Mouse (Mus musculus) heart, postnatal 0 days (tissue): ENCODE data around the gene Emilin2. TPM values are rescaled to one million over a fixed set of nuclear protein-coding genes. Genes with fewer than 3 reads are reported as not detected.

ENCODE experiments used
- ATAC-seq: fragments of 200-750 bp; cut with Nextera tagmentation; 2 replicates; pipeline ENCODE4 v1.8.0; 2017; ENCODE audit warnings: low read depth, moderate number of reproducible peaks, moderate library complexity; ENCODE audit not compliant: insufficient read depth
- DNase-seq: peaks from one replicate; pipeline ENCODE4 v3.0.0-alpha.2; 2016; ENCODE audit warnings: low spot score
- H3K27ac ChIP-seq: fragments of 300-500 bp; sonication (generic); 2 replicates; pipeline ENCODE4 v1.5.1; 2014; ENCODE audit warnings: low read depth, mild to moderate bottlenecking
- H3K27me3 ChIP-seq: fragments of 300-500 bp; sonication (generic); 2 replicates; pipeline ENCODE4 v1.6.1; 2014; ENCODE audit warnings: low read length, mixed read lengths; ENCODE audit not compliant: control insufficient read depth, insufficient read depth
- H3K36me3 ChIP-seq: fragments of 300-500 bp; sonication (generic); replicated peaks from 2 replicates; pipeline ENCODE4 v1.6.1; 2014; ENCODE audit warnings: low read length, mixed read lengths; ENCODE audit not compliant: control insufficient read depth, insufficient read depth
- H3K4me1 ChIP-seq: fragments of 300-500 bp; sonication (generic); 2 replicates; pipeline ENCODE4 v1.6.1; 2014; ENCODE audit warnings: antibody characterized with exemption; ENCODE audit not compliant: control insufficient read depth, insufficient read depth
- H3K4me2 ChIP-seq: fragments of 300-500 bp; sonication (generic); 2 replicates; pipeline ENCODE4 v1.6.1; 2014; ENCODE audit warnings: low read depth, mild to moderate bottlenecking, low read length, moderate library complexity
- H3K4me3 ChIP-seq: fragments of 300-500 bp; sonication (generic); 2 replicates; pipeline ENCODE4 v1.5.1; 2014; ENCODE audit warnings: low read depth, low read length
- H3K9ac ChIP-seq: fragments of 300-500 bp; sonication (generic); replicated peaks from 2 replicates; pipeline ENCODE4 v1.6.1; 2014; ENCODE audit warnings: low read depth, low read length, mixed read lengths
- H3K9me3 ChIP-seq: fragments of 300-500 bp; sonication (generic); replicated peaks from 2 replicates; pipeline ENCODE4 v1.6.1; 2016; ENCODE audit warnings: low read length; ENCODE audit not compliant: control insufficient read depth
- CTCF ChIP-seq: IDR thresholded peaks from 2 replicates; pipeline ENCODE4 v1.5.1; 2016; ENCODE audit warnings: antibody characterized with exemption, control low read depth, low read depth
- EP300 ChIP-seq: IDR thresholded peaks from 2 replicates; pipeline ENCODE4 v1.6.1; 2016; ENCODE audit warnings: antibody characterized with exemption, low read depth
- WGBS: fragments of 180-500 bp; shearing (Covaris S2); extraction: QIAGEN DNeasy Blood & Tissue Kit; methylation state at CpG from one replicate; pipeline ENCODE4 v1.1.7; 2014; 5-methylcytosine and 5-hydroxymethylcytosine counted together
- polyA plus RNA-seq: library from polyadenylated mRNA; unstranded; fragments of >200 nt; fragmentation: Nextera tagmentation; extraction: Ambion mirVana; gene quantifications from 2 replicates; pipeline ENCODE4 v1.2.1, GENCODE M21; 2015
- total RNA-seq: library from RNA; depleted of rRNA; stranded (reverse); fragments of >200 nt; gene quantifications from 2 replicates; pipeline ENCODE4 v1.2.3, GENCODE M21; 2014; ENCODE audit warnings: low replicate concordance

Emilin2 gene
- total and polyA plus RNA-seq, 2 experiments from 2014 or later, result 65.3 to 86.4 TPM

DNA sequence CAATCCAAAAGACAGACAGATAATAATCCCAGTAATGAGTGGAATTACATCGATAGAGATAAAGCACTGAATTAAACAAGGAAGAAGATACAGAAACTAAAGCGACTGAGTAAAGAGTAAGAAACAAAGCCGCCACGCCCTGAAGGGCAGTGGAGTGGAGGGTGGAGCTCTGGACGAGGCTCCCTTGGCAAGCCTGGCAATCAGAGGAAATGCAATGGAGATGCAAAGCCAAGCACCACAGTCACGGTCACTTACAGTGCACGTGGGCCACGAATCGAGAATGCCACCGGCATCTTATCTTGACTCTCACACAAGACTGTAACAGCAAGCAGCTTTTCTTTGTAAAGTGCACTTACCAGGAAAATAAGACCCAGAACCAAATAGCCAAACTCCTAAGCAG lies 35.0 kb downstream of the Emilin2 start:
- ATAC-seq (peak; percentile 49; the same call in 1 of the 2 replicates), DNase-seq (peak; percentile 57)
- Histone ChIP-seq H3K9ac (no peak overlapping the region), H3K27ac (peak overlapping the region; percentile 30; the same call in 1 of the 2 replicates), H3K4me1 (peaks cover 8% of the 10 kb centered on the region), H3K4me3 (no peak overlapping the region), H3K27me3 (no peaks in the 10 kb centered on the region), H3K4me2 (no peak overlapping the region), H3K36me3 (no peaks in the 10 kb centered on the region; the same call in none of the 2 replicates), H3K9me3 (no peaks in the 10 kb centered on the region)
- WGBS, result 37% methylated on average over 10 of the region's 10 CpGs
- TF ChIP-seq EP300 (no peak), CTCF (no peak)

DNA sequence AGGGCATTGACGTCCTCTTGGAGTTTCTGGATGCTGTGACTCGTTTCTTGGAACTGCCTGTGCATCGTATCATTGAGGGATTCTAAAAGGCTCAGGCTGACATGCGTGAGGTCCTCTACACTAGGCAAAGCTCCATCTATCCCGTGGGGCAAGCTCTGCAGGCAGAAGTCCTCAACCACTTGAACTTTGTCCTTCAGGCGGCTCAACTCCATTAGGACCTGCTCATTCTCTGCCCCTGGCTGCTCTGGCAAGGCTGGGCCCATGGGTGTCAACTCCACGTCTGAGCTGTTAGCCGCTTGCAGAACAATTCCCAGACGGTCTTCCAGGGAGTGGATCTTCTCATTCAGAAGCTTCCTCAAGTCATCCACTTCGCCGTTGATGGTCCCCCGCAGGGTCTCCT lies 37.9 kb downstream of the Emilin2 start:
- no peaks in the 10 kb centered on the region; the same call in none of the 2 replicates for H3K36me3 ChIP-seq
- no peak overlapping the region for H3K27ac ChIP-seq
- DNase-seq (no peak), ATAC-seq (no peak)
- TF ChIP-seq EP300 (no peak), CTCF (no peak)
- H3K4me2 ChIP-seq, result no peak overlapping the region
- WGBS, result 90% methylated on average over 12 of the region's 12 CpGs
- H3K9me3 ChIP-seq, result no peaks in the 10 kb centered on the region
- no peak overlapping the region for H3K4me3 ChIP-seq
- H3K4me1 ChIP-seq, result peaks cover 25% of the 10 kb centered on the region
- H3K9ac ChIP-seq, result no peak overlapping the region
- no peaks in the 10 kb centered on the region for H3K27me3 ChIP-seq

DNA sequence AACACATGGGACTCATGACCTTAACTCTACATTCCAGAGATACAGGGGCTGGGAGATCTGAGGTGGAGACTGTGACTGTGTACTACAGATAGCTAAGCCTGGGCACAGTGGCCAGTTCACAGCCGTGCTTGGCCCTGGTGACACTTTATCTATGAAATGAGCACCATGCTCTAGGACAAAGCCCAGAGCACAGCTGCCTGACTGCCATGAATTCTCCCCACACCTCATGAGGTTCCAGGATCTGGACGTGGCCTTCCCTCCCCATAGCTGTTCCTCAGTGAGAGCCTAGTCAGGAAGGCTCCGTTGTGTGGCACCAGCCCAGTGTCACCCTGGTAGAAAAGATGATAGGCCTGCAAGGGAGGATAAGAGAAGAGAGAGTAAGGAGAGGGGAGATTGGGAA lies 43.2 kb downstream of the Emilin2 start:
- TF ChIP-seq CTCF, result no peak
- peak; percentile 90 for TF ChIP-seq EP300
- 30% methylated on average over 3 of the region's 3 CpGs for WGBS
- no peak overlapping the region for H3K4me3 ChIP-seq
- no peak overlapping the region for H3K9ac ChIP-seq
- DNase-seq, result peak; percentile 54
- no peak overlapping the region for H3K4me2 ChIP-seq
- H3K36me3 ChIP-seq, result no peaks in the 10 kb centered on the region; the same call in 1 of the 2 replicates
- H3K9me3 ChIP-seq, result no peaks in the 10 kb centered on the region
- ATAC-seq, result peak; percentile 88
- H3K4me1 ChIP-seq, result peaks cover 47% of the 10 kb centered on the region
- H3K27ac ChIP-seq, result peak overlapping the region; percentile 80
- no peaks in the 10 kb centered on the region for H3K27me3 ChIP-seq

DNA sequence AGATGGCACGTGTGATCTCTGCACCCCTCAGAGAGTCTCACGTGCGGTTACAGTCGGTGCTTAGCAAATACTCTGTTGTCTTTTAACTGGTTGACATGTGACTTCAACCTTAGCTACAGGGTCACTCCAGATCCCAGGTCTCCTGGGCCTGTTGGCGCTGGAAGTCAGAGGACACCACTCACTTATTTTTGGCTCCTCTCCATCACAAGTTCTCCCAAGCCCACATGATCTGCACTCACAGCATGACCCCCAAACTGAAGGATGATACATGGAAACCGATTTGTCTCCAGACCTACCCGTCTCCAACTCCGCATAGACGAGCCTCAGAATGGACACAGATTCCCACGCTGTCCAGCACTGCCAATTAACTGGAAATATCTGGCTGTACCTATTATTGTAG lies 43.6 kb downstream of the Emilin2 start:
- WGBS, result 41% methylated on average over 10 of the region's 10 CpGs
- H3K4me1 ChIP-seq, result peaks cover 47% of the 10 kb centered on the region
- no peaks in the 10 kb centered on the region for H3K9me3 ChIP-seq
- peak overlapping the region; percentile 80 for H3K27ac ChIP-seq
- ATAC-seq (peak; percentile 56), DNase-seq (peak; percentile 57)
- no peaks in the 10 kb centered on the region; the same call in 1 of the 2 replicates for H3K36me3 ChIP-seq
- no peaks in the 10 kb centered on the region for H3K27me3 ChIP-seq
- H3K4me2 ChIP-seq, result no peak overlapping the region
- no peak for TF ChIP-seq EP300
- no peak for TF ChIP-seq CTCF
- H3K9ac ChIP-seq, result no peak overlapping the region
- no peak overlapping the region for H3K4me3 ChIP-seq

DNA sequence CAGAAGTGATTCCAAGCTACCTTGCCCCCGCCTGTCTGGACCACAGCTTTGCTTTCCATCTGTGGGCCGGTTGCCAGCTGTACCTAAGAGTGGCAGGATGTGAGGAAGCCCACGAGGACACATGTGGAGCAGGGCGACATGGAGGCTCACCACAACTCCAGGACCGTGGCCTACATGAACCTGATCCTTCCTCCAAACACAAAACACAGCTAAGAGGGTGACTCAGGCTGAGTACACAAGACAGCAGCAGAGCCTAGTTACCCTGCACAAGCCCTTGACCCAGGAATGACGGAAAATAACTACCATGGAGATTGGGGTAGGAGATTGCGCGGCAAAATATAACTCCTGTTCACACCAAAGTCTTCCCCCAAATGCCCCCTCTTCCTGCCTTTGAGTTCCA lies 44.4 kb downstream of the Emilin2 start:
- Histone ChIP-seq H3K27ac (peak overlapping the region; percentile 80), H3K9me3 (no peaks in the 10 kb centered on the region), H3K4me2 (no peak overlapping the region), H3K4me3 (no peak overlapping the region), H3K4me1 (peaks cover 47% of the 10 kb centered on the region), H3K27me3 (no peaks in the 10 kb centered on the region), H3K9ac (no peak overlapping the region), H3K36me3 (no peaks in the 10 kb centered on the region; the same call in 1 of the 2 replicates)
- TF ChIP-seq EP300 (no peak), CTCF (no peak)
- ATAC-seq (no peak), DNase-seq (no peak)
- WGBS, result 72% methylated on average over 8 of the region's 8 CpGs
